ENCODE assay signal across 8 mouse cellular contexts in genomic region chr11:70821728-70822591, GRCm38 (mm10). TPM values are rescaled to one million over a fixed set of nuclear protein-coding genes. Genes with fewer than 3 reads are reported as not detected.
A peak's percentile ranks its signal among the peaks of the same experiment; 100 is the strongest.
DNase-seq lines count a peak whose midpoint lies in the region; ATAC-seq and TF ChIP-seq lines count a peak whose summit lies in the region.
"Had no signal": no experiment of that assay in that cellular context is flagged by ENCODE, and none has a peak within 500 bp of the region (broad histone marks: within the 10 kb centered on the region; RNA-seq: fewer than 3 reads in every experiment).

No protein-coding gene starts in this region.

- TF ChIP-seq CTCF in bone marrow macrophage, adult 2 months (IDR thresholded peaks at IDR 0.05; ENCODE audit: low read depth, low read length) = no peak
- TF ChIP-seq CTCF in liver, adult 2 months (IDR thresholded peaks at IDR 0.05; ENCODE audit: low read depth, low read length) = no peak
- TF ChIP-seq CTCF in small intestine, adult 2 months (IDR thresholded peaks at IDR 0.05; ENCODE audit: extremely low read depth, insufficient read length, insufficient replicate concordance, low read depth, low read length) = no peak

- intact Hi-C loops in gastrocnemius, postnatal 36 days (cut with DNase I) = no loop called here

- H3K9ac ChIP-seq in liver, adult 2 months (ENCODE audit: low read depth, low read length) = peak overlapping the region; percentile 16; the same call in 1 of the 2 replicates

- ATAC-seq in erythroid progenitor cell, adult 5-6 weeks (replicated peaks; ENCODE audit: low FRiP score, poor library complexity, severe bottlenecking) = no peak

- WGBS in liver, adult 2 months = 33% methylated on average over 17 of the region's 17 CpGs
- 18% methylated on average over 17 of the region's 17 CpGs for WGBS in small intestine, adult 2 months

- H3K4me3 ChIP-seq in bone marrow macrophage, adult 2 months (ENCODE audit: insufficient read depth, low read length) = no peak overlapping the region
- H3K4me3 ChIP-seq in liver, adult 2 months (ENCODE audit: insufficient read depth, low read depth, low read length) = no peak overlapping the region; the same call in 1 of the 2 replicates
- H3K4me3 ChIP-seq in small intestine, adult 2 months (ENCODE audit: low read depth, low read length) = peak overlapping the region; percentile 26

- H3K27me3 ChIP-seq in liver, adult 2 months (ENCODE audit: control insufficient read depth, insufficient read depth, low read length) = no peaks in the 10 kb centered on the region
- no peaks in the 10 kb centered on the region for H3K27me3 ChIP-seq in small intestine, adult 2 months (ENCODE audit: control insufficient read depth, insufficient read depth, low read length)

- H3K36me3 ChIP-seq in liver, adult 2 months (ENCODE audit: control insufficient read depth, insufficient read depth, low read length) = no peaks in the 10 kb centered on the region
- H3K36me3 ChIP-seq in small intestine, adult 2 months (ENCODE audit: control insufficient read depth, insufficient read depth, low read length) = no peaks in the 10 kb centered on the region

- TF ChIP-seq POLR2A in bone marrow macrophage, adult 2 months (IDR thresholded peaks at IDR 0.05; ENCODE audit: borderline replicate concordance, low read depth, low read length) = no peak
- TF ChIP-seq POLR2A in liver, adult 2 months (IDR thresholded peaks at IDR 0.05; ENCODE audit: extremely low read depth, insufficient read depth, low read length) = no peak
- TF ChIP-seq POLR2A in small intestine, adult 2 months (IDR thresholded peaks at IDR 0.05; ENCODE audit: low read depth, low read length) = no peak

- peaks cover 13% of the 10 kb centered on the region for H3K4me1 ChIP-seq in bone marrow macrophage, adult 2 months (ENCODE audit: control insufficient read depth, insufficient read depth, low read length)
- H3K4me1 ChIP-seq in liver, adult 2 months (ENCODE audit: control insufficient read depth, insufficient read depth, low read length) = peaks cover 3% of the 10 kb centered on the region; the same call in 1 of the 2 replicates
- H3K4me1 ChIP-seq in small intestine, adult 2 months (ENCODE audit: control insufficient read depth, insufficient read depth, insufficient read length, low read length) = peaks cover 9% of the 10 kb centered on the region; the same call in 1 of the 2 replicates

- no peaks in the 10 kb centered on the region for H3K79me2 ChIP-seq in liver, adult 2 months (ENCODE audit: control insufficient read depth, insufficient read depth, low read length)

- peak; percentile 65 for DNase-seq in adipocyte (ENCODE audit: low spot score)
- peak; percentile 50 to 51 for DNase-seq in gastrocnemius, postnatal 36 days
- DNase-seq in liver, adult 2 months (ENCODE audit: extremely low read depth, low read depth, low spot score) = peak; percentile 90
- DNase-seq in natural killer cell, adult 2 months (ENCODE audit: low spot score in 2 of 2) = no peak

- 0 out of 2 replicates have a peak overlapping the region, but pooled peaks have one; percentile 6 for H3K27ac ChIP-seq in bone marrow macrophage, adult 2 months (ENCODE audit: insufficient read depth, low read depth, low read length)
- peak overlapping the region; percentile 38; the same call in 1 of the 2 replicates for H3K27ac ChIP-seq in liver, adult 2 months (replicated peaks; ENCODE audit: insufficient read depth, low read depth, low read length)
- H3K27ac ChIP-seq in small intestine, adult 2 months (ENCODE audit: insufficient read depth, low read depth, low read length) = peak overlapping the region; percentile 41

RNA-seq across cellular contexts. Expression of gene Scimp, which starts 9.6 kb away (rescaled TPM):
- polyA plus RNA-seq in bone marrow macrophage, adult 2 months (2012; ENCODE audit: insufficient read depth, insufficient read length, missing spikeins) = 1.1 TPM in 1 of 2 replicates, not detected in the other
- total RNA-seq in gastrocnemius, postnatal 36 days (2021) = not detected
- total RNA-seq in liver, adult 2 months (2014; rRNA removed) = 1.7 and 1.9 TPM in 2 replicates
- 0.93 and 2.0 TPM in 2 replicates for polyA plus RNA-seq in liver, adult 2 months (2012; rRNA removed)
- polyA plus RNA-seq in small intestine, adult 2 months (2012; rRNA removed) = 0.70 and 0.94 TPM in 2 replicates
- total RNA-seq in erythroid progenitor cell, adult 5-6 weeks (2015; ENCODE audit: low replicate concordance) = not detected in 2 replicates
- total RNA-seq in erythroid progenitor cell, adult 5-6 weeks (2017; ENCODE audit: low replicate concordance) = not detected in 2 replicates
- polyA plus RNA-seq: limb, embryonic 11.5 days had no signal

RNA-seq across cellular contexts. Expression of gene Rabep1, which starts 22.6 kb away (rescaled TPM):
- 49.2 and 51.8 TPM in 2 replicates for polyA plus RNA-seq in bone marrow macrophage, adult 2 months (2012; ENCODE audit: insufficient read depth, insufficient read length, missing spikeins)
- 10 to 100 TPM; 27.0 to 31.3 TPM for total RNA-seq in gastrocnemius, postnatal 36 days (2021)
- total RNA-seq in liver, adult 2 months (2014; rRNA removed) = 27.9 and 29.1 TPM in 2 replicates
- 3.3 and 3.5 TPM in 2 replicates for polyA plus RNA-seq in liver, adult 2 months (2012; rRNA removed)
- 1.1 and 1.7 TPM in 2 replicates for polyA plus RNA-seq in small intestine, adult 2 months (2012; rRNA removed)
- 6.5 and 8.0 TPM in 2 replicates for total RNA-seq in erythroid progenitor cell, adult 5-6 weeks (2015; ENCODE audit: low replicate concordance)
- total RNA-seq in erythroid progenitor cell, adult 5-6 weeks (2017; ENCODE audit: low replicate concordance) = 20.9 and 23.0 TPM in 2 replicates

RNA-seq across cellular contexts. Expression of gene Zfp3, which starts 58.0 kb away (rescaled TPM):
- polyA plus RNA-seq in bone marrow macrophage, adult 2 months (2012; ENCODE audit: insufficient read depth, insufficient read length, missing spikeins) = 2.7 and 3.3 TPM in 2 replicates
- 10 to 100 TPM in 1 of 2 experiments, 1 to 10 TPM in 1; 7.4 to 11.4 TPM for total RNA-seq in gastrocnemius, postnatal 36 days (2021)
- 1.8 and 1.9 TPM in 2 replicates for total RNA-seq in liver, adult 2 months (2014; rRNA removed)
- 0.47 and 0.87 TPM in 2 replicates for polyA plus RNA-seq in liver, adult 2 months (2012; rRNA removed)
- polyA plus RNA-seq in small intestine, adult 2 months (2012; rRNA removed) = 0.61 and 0.72 TPM in 2 replicates
- total RNA-seq in erythroid progenitor cell, adult 5-6 weeks (2015; ENCODE audit: low replicate concordance) = 1.8 TPM in 1 of 2 replicates, not detected in the other
- 0.30 and 0.90 TPM in 2 replicates for total RNA-seq in erythroid progenitor cell, adult 5-6 weeks (2017; ENCODE audit: low replicate concordance)

Comparison
In these comparisons a context has a peak if more than half of its experiments do, and no peak if none do; other contexts are left out.
1. DNase-seq: peak in adipocyte (single experiment), gastrocnemius, postnatal 36 days (2 of 2) and liver, adult 2 months (single experiment); none in natural killer cell, adult 2 months (0 of 2).
2. Peak in every context shown above with its lines, with median percentiles within 50 percentile points of each other: H3K27ac ChIP-seq.